Mouse (Mus musculus): Measurements from ENCODE around the gene Art5. TPM values are rescaled to one million over a fixed set of nuclear protein-coding genes. Genes with fewer than 3 reads are reported as not detected.

Art5 gene
- total and polyA plus RNA-seq, 3 experiments = 0.04 TPM; not detected in 2

DNA sequence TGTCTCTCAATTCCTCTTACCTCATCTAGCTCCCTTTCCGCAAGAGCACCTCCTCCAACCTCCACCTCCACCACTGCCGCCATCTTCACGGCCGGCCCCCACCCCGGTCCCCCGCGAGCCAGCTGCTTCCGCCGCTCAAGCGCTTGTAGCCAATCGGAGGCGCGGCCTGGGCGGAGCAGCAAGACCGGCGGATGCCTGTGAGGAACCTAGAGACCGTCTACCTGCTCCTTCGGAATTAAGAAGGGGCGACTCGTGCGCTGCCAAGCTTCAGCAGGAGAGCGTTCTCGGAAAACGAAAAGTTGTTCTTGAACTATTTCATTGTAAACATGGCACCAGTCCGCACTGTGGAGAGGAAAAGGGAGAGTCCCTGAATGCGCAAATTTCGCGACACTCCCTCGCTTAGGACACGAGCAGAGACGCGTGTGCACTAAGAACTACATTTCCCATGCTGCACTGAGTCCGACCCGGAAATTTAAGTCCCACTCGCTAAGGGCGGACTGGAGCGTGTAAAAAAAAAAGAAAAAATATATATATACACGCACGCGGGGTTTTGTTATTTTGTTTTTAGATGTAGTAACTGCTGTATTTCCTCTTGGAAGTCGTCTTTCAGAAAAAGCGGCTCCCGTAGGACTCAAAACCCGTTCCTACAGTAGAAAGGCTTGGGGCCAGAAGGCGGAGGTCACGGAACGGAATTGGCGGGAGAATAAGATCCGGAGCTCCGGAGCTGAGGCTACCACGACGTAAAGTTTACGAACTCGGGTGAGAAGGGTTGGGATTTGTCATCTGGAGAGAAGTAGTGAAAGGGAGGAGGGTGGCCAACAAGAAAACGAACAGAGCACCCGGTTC, 44.0 kb downstream of the Art5 start, which contains the start of the genes Rnf121, Xndc1 and Xntrpc (continued):
- TF ChIP-seq GATA1 (IDR thresholded peaks at IDR 0.05; ENCODE audit: low read depth, low read length) (no peak), POLR2AphosphoS2 (IDR thresholded peaks at IDR 0.05; ENCODE audit: low read length) (peak; percentile 80), EP300 (IDR thresholded peaks at IDR 0.05; ENCODE audit: low read depth in 1 of 2, low read length in 2 of 2) (no peak), TCF12 (IDR thresholded peaks at IDR 0.05; ENCODE audit: low read depth, low read length) (peak; percentile 77), KAT2A (conservative IDR thresholded peaks at IDR 0.05; ENCODE audit: low read depth, low read length) (peak; percentile 79), JUND (IDR thresholded peaks at IDR 0.05; ENCODE audit: low read depth, low read length) (no peak), SMC3 (IDR thresholded peaks at IDR 0.05; ENCODE audit: low read depth, low read length) (no peak), ETS1 (IDR thresholded peaks at IDR 0.05; ENCODE audit: low read depth, low read length) (peak; percentile 80), CHD2 (IDR thresholded peaks at IDR 0.05; ENCODE audit: low read length) (peak; percentile 43), TAL1 (IDR thresholded peaks at IDR 0.05; ENCODE audit: low read length) (no peak), ELF1 (IDR thresholded peaks at IDR 0.05; ENCODE audit: low read depth, low read length) (peak; percentile 74), GABPA (IDR thresholded peaks at IDR 0.05; ENCODE audit: low read depth, low read length) (no peak), ZNF384 (IDR thresholded peaks at IDR 0.05; ENCODE audit: low read depth, low read length) (peak; percentile 91), MAFK (IDR thresholded peaks at IDR 0.05; ENCODE audit: borderline replicate concordance, low read depth, low read length) (no peak), CHD1 (IDR thresholded peaks at IDR 0.05; ENCODE audit: low read depth, low read length) (no peak), RCOR1 (IDR thresholded peaks at IDR 0.05; ENCODE audit: low read depth, low read length) (no peak)

DNA sequence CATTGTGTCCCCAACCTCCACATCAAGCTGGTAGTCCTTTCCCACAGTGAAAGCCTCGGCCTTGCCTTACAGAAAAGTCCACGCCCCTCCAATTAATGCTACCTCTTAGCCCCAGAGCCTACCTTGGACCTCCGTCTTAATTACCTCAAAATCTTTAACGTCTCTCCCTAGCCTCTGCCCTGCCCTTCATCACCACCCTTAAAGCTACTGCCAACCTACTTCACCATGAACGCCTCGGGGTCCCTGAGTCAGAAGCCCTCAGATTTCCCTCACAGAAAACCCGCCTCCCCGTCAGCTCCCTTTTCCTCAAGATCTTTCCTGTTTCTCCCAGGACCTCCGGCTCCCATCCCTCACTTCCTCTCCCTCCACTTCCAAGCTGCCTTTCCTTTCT, 44.6 kb downstream of the Art5 start:
- Histone ChIP-seq H3K4me3 (ENCODE audit: control insufficient read depth in 1 of 2, insufficient read depth in 1 of 2, low read depth in 2 of 2, low read length in 2 of 2) (peak overlapping the region; percentile 70 to 74), H3K36me3 (ENCODE audit: control insufficient read depth in 1 of 2, insufficient read depth in 2 of 2, low read length in 2 of 2) (peaks cover 0 to 34% of the 10 kb centered on the region in 2 experiments; a peak in 3 of 4 replicates), H3K9ac (ENCODE audit: control insufficient read depth, low read depth, low read length, poor library complexity, severe bottlenecking) (peak overlapping the region; percentile 67), H3K4me1 (ENCODE audit: control insufficient read depth in 1 of 2, insufficient read depth in 2 of 2, low read length in 2 of 2) (peaks cover 11% of the 10 kb centered on the region in 2 experiments), H3K79me2 (ENCODE audit: control insufficient read depth, insufficient read depth, low read length, poor library complexity) (peaks cover 32% of the 10 kb centered on the region), H3K27ac (ENCODE audit: control insufficient read depth, low read depth, low read length) (peak overlapping the region; percentile 11; the same call in 1 of the 2 replicates), H3K27me3 (ENCODE audit: control insufficient read depth in 1 of 2, insufficient read depth in 2 of 2, low read length in 2 of 2) (no peaks in the 10 kb centered on the region), H3K9me3 (replicated peaks; ENCODE audit: insufficient read depth, low read length) (no peaks in the 10 kb centered on the region)
- no peak for DNase-seq (ENCODE audit: low read depth, low spot score)
- TF ChIP-seq BHLHE40 (IDR thresholded peaks at IDR 0.05; ENCODE audit: borderline replicate concordance, low read depth, low read length) (no peak), NRF1 (IDR thresholded peaks at IDR 0.05; ENCODE audit: insufficient read depth, low read depth, low read length, poor library complexity, severe bottlenecking) (no peak), CHD2 (IDR thresholded peaks at IDR 0.05; ENCODE audit: low read length) (no peak)
